Mouse (Mus musculus) left cerebral cortex, adult 2 months (tissue): Measurements from ENCODE around the gene Tmem219. TPM values are rescaled to one million over a fixed set of nuclear protein-coding genes. Genes with fewer than 3 reads are reported as not detected.

Source experiments
- DNase-seq, 2 experiments: peaks; one replicate each; pipeline ENCODE4 v3.0.0; 2021 to 2022; ENCODE audit warnings: low spot score in 2 of 2, mixed read lengths in 1 of 2; ENCODE audit errors: extremely low spot score in 1 of 2
- H3K27ac ChIP-seq: fragments of 200-600 bp; 2 replicates; pipeline ENCODE4 v1.8.1; 2022
- H3K4me3 ChIP-seq: fragments of 200-600 bp; 2 replicates; pipeline ENCODE4 v1.8.1; 2022
- CTCF ChIP-seq: fragments of 200-600 bp; IDR thresholded peaks from 2 replicates; pipeline ENCODE4 v1.8.1; 2022; ENCODE audit warnings: antibody characterized with exemption, mild to moderate bottlenecking, moderate library complexity
- intact Hi-C: fragments of 180-260 bp; cut with DNase I; formaldehyde crosslinking; loops from one replicate; pipeline ENCODE4 v1.15.1; 2025
- total RNA-seq, 2 experiments: library from RNA; stranded (reverse); gene quantifications; 2 replicates each; pipeline ENCODE4 v1.2.3; 2021

Gene Tmem219
- total RNA-seq, 2 experiments from 2014 or later: 17.3 to 22.0 TPM

DNA sequence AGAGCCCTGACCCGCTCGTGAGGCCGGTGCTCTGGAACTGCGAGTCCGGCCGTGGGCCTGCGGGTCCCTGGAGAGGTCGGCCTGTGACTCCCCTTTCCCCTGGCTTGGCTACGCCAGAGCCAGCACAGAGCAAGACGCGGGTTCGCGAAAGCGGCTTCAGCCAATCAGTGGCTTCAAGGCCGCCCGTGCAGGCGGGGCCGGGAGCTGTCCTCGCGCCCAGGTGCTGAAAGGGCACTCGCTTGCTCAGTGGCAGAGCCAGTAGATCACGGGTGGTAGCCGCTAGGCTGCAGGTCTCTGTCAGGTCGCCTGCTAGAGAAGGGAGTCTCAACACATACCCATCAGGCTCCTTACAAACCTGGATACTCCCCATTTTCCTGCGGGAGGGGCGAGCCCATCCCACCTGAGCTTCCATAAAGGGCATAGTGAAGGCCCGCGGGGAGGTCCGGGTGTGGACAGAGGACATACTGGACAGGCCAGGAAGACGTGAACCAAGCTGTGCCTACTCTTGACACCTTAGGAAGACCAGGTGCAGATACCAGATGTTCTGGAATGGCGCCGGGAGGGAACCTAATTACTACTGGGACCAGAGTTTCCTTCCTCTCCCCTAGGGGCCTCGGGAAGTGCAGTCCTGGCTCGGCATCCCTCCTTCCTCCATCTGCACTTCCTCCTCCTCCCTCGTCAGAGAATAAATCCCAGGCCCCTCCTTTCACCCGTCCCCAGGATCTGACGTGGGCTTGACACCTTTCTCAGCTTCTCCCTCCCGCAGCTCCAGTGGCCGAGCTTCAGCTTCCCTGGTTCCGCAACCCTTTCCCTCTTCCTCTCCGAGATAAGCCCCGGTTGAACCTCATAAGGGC lies 27.3 kb upstream of the Tmem219 start, which contains the start of gene Sez6l2:
Gene Sez6l2 (plus strand): TSS at position 771 of the 854 bp plus-strand sequence.
- no peak for TF ChIP-seq CTCF
- DNase-seq: peak; percentile 82 to 83
- peak within 1 kb of the TSS; percentile 93 for H3K27ac ChIP-seq
- peak within 1 kb of the TSS; percentile 79 for H3K4me3 ChIP-seq
- intact Hi-C loops: loop anchor here (2.0 to 10.0 kb wide), 4 partner anchors 65 to 152 kb away; partner anchors contain the start of genes Maz and Taok2

DNA sequence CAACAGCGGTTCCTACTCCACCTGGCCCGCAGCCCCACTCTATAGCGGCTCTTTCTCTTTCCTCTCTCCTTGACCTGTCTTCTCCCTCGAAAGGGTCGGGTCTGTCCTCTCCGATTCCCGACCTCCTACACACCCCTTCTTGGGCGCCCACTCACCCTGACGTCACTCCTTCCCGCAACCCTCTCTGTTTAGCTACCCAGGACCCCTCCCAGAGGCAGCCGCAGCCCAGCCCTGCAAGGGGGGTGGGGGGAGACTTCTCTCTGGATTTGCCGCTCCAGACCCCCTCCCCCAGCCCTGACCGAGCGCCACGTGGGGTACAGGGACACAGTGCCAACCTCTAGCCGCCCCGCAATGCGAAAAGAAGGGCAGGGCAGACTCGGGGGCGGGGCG lies 26.7 kb upstream of the Tmem219 start, which contains the start of gene Asphd1:
Gene Asphd1 (minus strand): TSS at position 180 of the 390 bp plus-strand sequence.
- peak; percentile 72 to 73 for DNase-seq

DNA sequence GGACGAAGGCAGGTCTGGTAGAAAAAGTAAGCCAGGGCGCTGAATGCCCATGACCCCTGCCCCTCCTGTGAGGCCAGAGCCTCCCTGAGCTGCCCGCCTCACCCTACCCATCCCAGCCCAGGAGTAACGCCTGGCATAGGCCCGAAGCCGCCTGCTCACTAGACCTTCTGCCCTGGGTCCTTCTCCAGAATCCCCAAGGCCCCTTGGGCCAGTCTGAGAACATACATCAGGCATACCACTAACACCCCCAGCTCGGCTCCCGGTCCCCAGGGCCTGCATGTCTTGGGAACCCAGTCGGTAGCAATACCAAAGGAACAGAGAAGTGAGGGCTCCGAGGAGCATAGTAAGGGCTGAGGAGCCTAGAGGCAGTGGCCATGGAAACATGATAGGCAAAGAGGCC lies 25.9 kb upstream of the Tmem219 start:
- H3K4me3 ChIP-seq: peak overlapping the region; percentile 79
- DNase-seq: no peak
- intact Hi-C loops: loop anchor here (2.0 to 5.0 kb wide), 2 partner anchors 64 to 154 kb away; partner anchors contain the start of gene Taok2
- H3K27ac ChIP-seq: peak overlapping the region; percentile 93
- no peak for TF ChIP-seq CTCF

More for the DNA sequence above, 26.7 kb upstream of the Tmem219 start, which contains the start of gene Asphd1:
- no peak for TF ChIP-seq CTCF
- peak within 1 kb of the TSS; percentile 79 for H3K4me3 ChIP-seq
- H3K27ac ChIP-seq: peak within 1 kb of the TSS; percentile 93
- intact Hi-C loops: loop anchor here (2.0 to 5.0 kb wide), 2 partner anchors 65 to 153 kb away; partner anchors contain the start of gene Taok2

DNA sequence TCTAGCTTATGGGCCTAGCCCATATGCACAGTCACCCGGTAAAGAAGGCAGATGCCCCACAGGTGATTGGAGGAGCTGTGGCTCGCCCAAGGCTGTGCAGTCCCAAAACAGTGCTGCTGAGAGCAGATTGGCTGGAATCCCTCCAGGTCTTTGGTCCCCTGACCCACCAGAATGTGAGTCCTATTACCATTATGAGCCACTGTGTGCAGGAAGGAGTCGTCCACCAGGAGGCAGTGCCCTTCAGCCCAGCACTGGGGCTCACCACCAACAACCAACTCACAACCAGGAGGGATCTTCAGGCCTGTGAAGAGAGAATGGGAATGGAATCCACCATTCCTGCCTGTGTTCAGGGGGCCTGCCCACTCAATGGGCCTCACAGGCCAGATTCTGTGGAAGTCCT lies 23.8 kb upstream of the Tmem219 start:
- Histone ChIP-seq H3K4me3 (no peak overlapping the region), H3K27ac (0 out of 2 replicates have a peak overlapping the region, but pooled peaks have one; percentile 5)
- intact Hi-C loops: loop anchor here (5.0 kb wide), 1 partner anchor 156 kb away; no protein-coding TSS in a partner anchor
- DNase-seq: no peak
- peak; percentile 59 for TF ChIP-seq CTCF

DNA sequence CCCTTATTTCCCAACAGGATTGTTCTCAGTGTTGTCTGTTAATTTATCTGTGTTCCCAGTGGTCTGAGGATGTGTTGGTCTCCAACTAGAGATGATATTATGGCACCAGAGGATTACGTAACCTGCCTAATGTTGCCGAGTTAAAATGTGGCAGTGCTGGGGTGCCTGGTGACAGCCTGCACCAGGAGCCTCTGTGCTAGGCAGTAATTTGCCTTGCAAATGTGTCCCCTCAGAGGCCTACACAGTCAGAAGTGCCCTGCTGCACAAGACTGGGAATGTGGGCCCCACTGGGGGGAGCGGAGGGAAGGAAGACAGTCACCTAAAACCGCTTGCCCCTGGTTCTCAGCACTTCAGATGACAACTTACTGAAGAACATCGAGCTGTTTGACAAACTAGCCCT lies 19.1 kb upstream of the Tmem219 start:
- intact Hi-C loops: no loop called here
- Histone ChIP-seq H3K4me3 (peak overlapping the region; percentile 21), H3K27ac (peak overlapping the region; percentile 74)
- peak in 1 of 2 experiments; percentile 37 for DNase-seq
- TF ChIP-seq CTCF: no peak

DNA sequence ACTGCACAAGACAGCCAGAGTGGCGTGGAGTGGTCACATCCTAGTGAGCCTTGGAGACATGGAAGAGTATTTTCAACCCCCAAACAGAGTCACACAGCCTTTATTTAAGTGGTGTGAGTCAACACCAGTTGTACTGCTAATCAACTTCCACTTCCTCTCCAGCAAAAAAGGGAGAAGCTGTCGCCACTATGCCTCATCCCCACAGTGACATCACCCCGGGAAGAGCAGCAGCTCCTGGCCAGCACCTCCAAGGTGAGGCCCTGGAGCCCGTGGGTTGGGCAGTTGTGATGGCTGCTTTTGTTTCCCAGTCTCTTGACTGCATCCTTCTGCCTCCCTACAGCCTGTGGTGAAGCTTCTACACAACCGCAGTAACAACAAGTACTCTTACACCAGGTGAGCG lies 18.5 kb upstream of the Tmem219 start:
- H3K4me3 ChIP-seq: no peak overlapping the region
- intact Hi-C loops: no loop called here
- no peak for DNase-seq
- TF ChIP-seq CTCF: no peak
- peak overlapping the region; percentile 75 for H3K27ac ChIP-seq

DNA sequence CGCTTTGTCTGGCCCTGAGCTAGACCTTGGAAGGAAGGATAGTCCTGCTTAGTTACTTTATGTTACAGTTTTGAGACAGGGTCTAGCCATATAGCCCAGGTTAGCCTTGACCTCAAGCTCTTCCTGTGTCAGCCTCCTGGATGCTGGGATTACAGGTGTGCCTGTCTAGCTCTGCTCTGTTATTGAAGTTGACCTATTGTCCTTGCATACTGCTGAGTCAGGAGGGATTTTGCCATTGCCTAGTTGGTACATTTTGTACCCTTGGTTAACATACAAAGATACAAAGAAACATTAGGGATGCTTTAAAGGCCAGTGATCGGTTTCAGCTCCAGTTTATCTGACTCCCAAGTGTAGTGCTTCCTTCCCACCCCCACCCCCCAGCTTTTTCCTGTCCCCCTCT lies 9.9 kb upstream of the Tmem219 start:
- no peak for DNase-seq
- no peak for TF ChIP-seq CTCF
- intact Hi-C loops: no loop called here
- no peak overlapping the region for H3K4me3 ChIP-seq
- H3K27ac ChIP-seq: no peak overlapping the region

DNA sequence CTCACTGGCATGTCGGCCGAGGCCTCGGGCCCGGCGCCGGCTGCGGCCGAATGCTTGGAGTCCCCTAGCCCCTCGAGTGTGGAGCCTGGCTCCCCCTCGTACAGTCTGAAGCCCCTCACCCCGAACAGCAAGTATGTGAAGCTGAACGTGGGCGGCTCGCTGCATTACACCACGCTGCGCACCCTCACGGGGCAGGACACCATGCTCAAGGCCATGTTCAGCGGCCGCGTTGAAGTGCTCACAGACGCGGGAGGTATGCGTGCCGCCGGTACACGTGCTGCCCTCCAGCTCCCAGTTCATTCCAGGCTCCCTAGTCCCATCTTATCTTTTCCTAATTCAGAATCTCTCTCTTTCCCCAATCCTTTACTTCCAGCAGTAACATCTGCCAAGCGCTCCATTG lies 6.3 kb upstream of the Tmem219 start:
- intact Hi-C loops: loop anchor here (5.0 kb wide), 1 partner anchor 47 kb away; the partner anchor contains the start of gene Taok2
- H3K4me3 ChIP-seq: peak overlapping the region; percentile 95
- no peak for TF ChIP-seq CTCF
- peak overlapping the region; percentile 80 for H3K27ac ChIP-seq
- DNase-seq: no peak

DNA sequence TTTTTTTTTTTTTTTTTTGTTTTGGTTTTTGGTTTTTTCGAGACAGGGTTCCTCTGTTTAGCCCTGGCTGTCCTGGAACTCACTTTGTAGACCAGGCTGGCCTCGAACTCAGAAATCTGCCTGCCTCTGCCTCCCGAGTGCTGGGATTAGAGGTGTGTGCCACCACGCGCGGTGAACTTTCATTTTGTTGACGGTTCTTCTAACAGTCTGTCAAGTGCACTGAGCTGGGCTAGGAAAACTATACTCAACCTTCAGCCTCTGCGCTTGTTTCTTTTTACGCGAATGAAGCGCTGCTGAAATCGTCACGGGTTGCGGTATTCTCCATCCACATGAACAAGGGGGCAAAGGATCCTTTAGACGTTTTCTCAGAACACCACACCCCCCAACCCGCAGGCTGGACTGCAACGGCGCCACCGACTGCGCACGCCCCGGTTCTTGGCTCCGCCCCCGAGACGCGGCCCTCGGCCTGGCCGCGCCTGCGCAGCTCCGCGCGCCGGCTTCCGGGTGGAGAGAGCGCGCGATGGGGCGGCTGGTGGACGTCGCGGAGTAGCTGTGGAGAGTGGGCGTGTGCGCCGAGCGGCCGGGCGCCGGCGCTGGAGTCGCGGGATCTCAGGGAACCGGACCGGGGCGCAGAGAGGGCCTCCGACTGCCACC lies 5.8 kb upstream of the Tmem219 start, which contains the start of gene Kctd13:
Gene Kctd13 (plus strand): TSS at position 496 of the 654 bp plus-strand sequence.
- Histone ChIP-seq H3K27ac (peak within 1 kb of the TSS; percentile 80), H3K4me3 (peak within 1 kb of the TSS; percentile 95)
- no peak for TF ChIP-seq CTCF
- DNase-seq: peak; percentile 93 to 94
- intact Hi-C loops: loop anchor here (5.0 kb wide), 1 partner anchor 46 kb away; the partner anchor contains the start of gene Taok2

DNA sequence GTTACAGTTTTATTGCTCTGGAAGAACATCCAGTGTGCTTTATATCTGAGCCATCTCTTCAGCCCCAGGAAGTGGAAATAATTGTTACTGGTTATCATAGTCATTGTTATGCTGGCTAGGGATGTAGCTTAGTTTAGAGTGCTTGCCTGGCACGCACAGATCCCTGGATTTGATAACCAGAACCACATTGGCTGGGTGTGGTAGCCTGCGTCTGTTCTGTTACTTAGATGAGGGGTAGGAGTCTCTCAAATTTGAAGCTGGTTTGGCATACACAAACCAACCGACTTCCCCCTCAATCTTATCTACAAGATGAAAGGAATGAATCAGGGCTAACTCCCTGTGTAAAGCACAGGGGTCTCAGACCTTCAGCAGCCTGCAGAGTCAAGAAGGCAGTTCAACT lies 3.6 kb upstream of the Tmem219 start:
- DNase-seq: no peak
- Histone ChIP-seq H3K27ac (no peak overlapping the region), H3K4me3 (no peak overlapping the region)
- TF ChIP-seq CTCF: no peak
- intact Hi-C loops: loop anchor here (5.0 kb wide), 1 partner anchor 44 kb away; the partner anchor contains the start of gene Taok2

DNA sequence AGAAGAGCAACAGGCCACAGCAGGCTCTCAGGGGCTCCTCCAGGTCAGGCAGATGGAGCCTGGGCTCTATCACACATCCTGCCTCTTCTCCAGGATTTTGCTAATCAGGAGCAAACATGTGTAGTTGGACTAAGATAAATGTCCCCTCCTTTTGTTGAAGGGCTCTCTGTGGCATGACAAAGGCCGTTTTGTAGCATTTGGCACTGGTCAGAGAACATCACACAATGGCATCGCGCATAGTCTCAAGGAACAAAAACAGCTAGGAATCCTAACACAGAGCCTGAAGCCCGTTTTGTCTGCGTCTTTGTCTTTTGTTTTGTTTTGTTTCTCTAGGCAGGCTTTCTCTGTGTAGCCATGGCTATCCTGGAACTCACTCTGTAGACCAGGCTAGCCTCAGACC lies 1.3 kb upstream of the Tmem219 start:
- peak overlapping the region; percentile 77 for H3K27ac ChIP-seq
- intact Hi-C loops: no loop called here
- no peak overlapping the region for H3K4me3 ChIP-seq
- no peak for TF ChIP-seq CTCF
- no peak for DNase-seq
